Mouse (Mus musculus): ENCODE data around the gene Mapk1ip1.

- no peak for TF ChIP-seq ZNF384 (IDR thresholded peaks at IDR 0.05; ENCODE audit: low read depth, low read length)
- TF ChIP-seq MAFK (IDR thresholded peaks at IDR 0.05; ENCODE audit: insufficient read depth, low read depth, low read length): no peak
- TF ChIP-seq HCFC1 (IDR thresholded peaks at IDR 0.05; ENCODE audit: borderline replicate concordance, insufficient read depth, low read length): no peak
- no peak for TF ChIP-seq CHD2 (IDR thresholded peaks at IDR 0.05; ENCODE audit: low read depth, low read length)
Measured at GRCm38 (mm10) chr7:138864776-138865175, 18.7 kb upstream of the Mapk1ip1 start.
